Mouse (Mus musculus) regulatory T cell (primary cell): Measurements from ENCODE around the gene Frmd4b.

ENCODE experiments used
- in situ Hi-C: fragments of 300-600 bp; cut with MboI, MseI; formaldehyde crosslinking; loops from one replicate; pipeline ENCODE4 v1.15.1; 2025; ENCODE audit warnings: high pct_unique_total_duplicates

Gene Frmd4b

GRCm38 (mm10) chr6:97478981-97479860 is 138.1 kb downstream of the Frmd4b start:
- in situ Hi-C loops, result no loop called here

GRCm38 (mm10) chr6:97473672-97474071 is 143.7 kb downstream of the Frmd4b start:
- in situ Hi-C loops, result no loop called here

- in situ Hi-C loops, result no loop called here
Measured at GRCm38 (mm10) chr6:97472873-97473550, 144.3 kb downstream of the Frmd4b start.

DNA sequence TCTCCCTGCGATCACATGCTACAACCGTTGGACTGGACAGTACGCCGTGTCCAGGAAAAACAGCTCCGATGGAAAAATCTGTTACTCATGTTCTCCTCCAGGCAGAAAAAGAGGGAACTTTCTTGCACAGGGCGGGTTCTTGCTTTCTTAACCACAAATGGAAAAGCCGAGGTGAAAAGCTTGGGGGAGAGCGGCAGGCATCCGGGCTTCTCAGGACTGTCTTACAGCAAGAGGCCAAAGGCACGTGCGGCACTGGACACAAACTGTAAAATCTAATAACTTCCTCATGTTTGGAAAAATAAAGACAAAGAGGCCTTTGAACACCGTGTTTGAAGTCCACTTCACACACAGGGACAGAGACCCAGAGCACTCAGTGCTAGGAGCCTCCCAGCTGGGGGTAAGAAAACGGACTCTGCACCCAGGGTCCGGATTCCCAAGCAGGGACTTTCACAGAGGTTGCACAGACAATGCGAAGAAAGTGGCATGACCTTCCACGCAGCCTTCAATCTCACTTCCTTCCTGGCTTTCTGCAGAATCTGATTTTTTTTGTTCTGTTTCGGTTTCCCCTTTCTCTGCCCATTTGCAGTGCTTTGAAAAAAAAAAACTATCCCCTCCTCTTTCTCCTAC is 153.3 kb downstream of the Frmd4b start:
- in situ Hi-C loops, result no loop called here

DNA sequence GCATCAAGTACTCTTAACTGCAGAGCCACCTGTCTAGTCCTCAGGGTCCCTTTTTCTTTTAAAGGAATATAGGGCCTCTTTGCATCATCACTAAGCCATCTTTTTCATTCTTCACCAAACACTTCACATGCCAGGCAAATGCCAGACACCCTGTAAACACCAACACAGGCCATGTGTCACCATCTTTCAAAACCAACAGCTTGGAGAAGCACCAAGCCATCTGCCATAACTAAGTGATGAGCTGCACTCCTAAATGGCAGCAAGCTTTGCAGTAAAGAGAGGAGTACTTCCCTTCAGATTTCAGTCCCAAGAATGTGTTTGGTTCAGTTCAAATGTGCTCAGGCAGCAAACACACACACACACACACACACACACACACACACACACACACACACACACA is 154.9 kb downstream of the Frmd4b start:
- in situ Hi-C loops, result no loop called here

DNA sequence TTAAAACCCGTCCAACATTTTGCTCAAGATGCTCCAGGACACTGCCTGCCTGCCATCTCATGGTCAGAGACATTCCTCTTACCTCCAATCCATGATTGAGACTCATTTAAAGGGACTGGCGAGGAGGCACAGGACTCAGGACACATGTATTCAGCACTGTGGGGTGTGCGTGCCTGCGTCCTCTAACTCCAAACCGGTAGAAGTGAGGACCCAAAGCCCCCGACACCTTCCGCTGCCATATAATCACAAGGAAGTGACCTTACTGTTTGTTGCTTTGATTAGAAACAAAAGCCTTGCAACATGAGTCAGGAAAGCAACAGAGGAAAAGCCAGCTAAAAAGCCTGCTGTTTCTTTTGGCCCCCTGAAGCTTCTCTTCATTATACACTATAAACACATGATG is 158.2 kb downstream of the Frmd4b start:
- in situ Hi-C loops, result no loop called here

- in situ Hi-C loops, result no loop called here
Measured at GRCm38 (mm10) chr6:97458358-97458757, 159.0 kb downstream of the Frmd4b start.

GRCm38 (mm10) chr6:97457954-97458353 is 159.4 kb downstream of the Frmd4b start:
- in situ Hi-C loops, result no loop called here

GRCm38 (mm10) chr6:97457210-97457609 is 160.1 kb downstream of the Frmd4b start:
- in situ Hi-C loops, result no loop called here

GRCm38 (mm10) chr6:97452223-97452622 is 165.1 kb downstream of the Frmd4b start:
- in situ Hi-C loops, result no loop called here

DNA sequence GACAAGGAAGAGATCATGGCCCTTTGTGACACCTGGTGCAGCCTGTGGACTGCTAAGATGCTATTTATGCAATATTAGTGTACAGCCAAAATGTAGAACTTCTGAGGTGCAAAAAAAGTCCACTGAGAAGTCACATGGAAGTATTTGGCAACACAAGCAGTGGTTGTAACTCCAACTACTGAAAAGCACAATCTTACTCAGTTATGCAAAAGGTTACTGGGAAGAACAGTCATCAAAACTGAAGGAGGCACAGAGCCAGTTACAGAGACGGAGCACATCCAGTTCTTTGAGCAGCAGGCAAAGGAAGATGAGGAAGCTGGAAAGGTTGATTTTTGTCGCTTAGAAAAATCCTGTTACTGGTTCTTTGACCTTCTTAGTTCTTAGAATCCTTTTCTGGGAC is 167.5 kb downstream of the Frmd4b start:
- in situ Hi-C loops, result no loop called here

DNA sequence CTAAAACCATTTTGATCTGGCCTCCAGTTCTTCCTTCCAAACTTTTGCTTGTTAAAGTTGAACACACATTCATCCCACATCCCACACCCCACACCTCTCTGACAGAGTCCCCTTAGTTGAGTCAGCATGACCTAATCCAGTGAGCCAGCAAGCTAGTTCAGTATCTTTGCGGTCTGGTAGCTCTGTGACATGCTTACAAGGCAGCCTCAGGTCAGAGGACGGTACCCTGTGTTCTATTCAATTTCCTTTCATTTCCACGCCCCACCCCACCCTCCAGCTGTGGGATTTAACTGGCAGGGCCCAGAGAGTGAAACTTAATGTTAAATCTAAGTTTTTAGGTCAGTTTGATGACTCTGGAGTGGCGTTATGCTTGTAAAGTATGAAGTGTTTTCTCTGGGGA is 170.3 kb downstream of the Frmd4b start:
- in situ Hi-C loops, result no loop called here

DNA sequence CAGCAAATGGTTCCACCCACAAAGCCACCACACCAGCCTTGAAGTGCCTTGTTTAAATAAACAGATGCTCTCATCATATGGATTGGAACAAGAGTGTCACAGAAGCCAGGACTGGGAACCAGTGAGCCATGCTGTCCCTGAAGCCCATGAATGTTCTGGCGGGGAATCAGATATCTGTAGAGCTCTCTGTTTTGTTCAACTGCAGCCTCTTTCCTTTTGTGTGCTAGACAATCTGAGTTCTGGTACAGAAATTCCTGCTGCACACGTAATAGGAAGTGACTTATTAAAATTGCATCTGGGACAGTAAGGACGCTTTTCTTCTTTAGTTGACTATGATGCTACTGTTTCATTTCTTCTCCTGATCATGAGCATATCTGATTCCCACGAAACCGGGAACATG is 173.2 kb downstream of the Frmd4b start:
- in situ Hi-C loops, result no loop called here

GRCm38 (mm10) chr6:97443522-97443921 is 173.8 kb downstream of the Frmd4b start:
- in situ Hi-C loops, result no loop called here

DNA sequence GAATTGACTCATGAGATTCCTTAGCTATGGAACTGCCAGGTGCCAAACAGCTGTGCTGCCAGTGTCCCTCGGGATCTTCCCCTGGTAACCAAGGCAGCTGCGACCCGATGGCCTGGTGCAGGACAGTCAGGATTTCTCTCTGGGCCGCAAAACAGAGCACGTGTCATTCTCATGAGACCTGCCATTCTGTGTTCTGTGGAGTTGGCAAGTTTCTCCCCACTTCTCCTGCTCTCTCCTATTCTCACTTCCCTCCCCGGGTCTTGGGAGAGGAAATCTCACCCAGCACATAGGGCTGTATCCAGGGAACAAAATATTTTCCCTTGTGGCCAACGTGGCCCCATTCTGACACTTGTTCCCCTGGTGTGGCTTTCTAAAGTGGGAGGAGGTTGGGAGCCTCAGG is 176.0 kb downstream of the Frmd4b start:
- in situ Hi-C loops, result no loop called here

DNA sequence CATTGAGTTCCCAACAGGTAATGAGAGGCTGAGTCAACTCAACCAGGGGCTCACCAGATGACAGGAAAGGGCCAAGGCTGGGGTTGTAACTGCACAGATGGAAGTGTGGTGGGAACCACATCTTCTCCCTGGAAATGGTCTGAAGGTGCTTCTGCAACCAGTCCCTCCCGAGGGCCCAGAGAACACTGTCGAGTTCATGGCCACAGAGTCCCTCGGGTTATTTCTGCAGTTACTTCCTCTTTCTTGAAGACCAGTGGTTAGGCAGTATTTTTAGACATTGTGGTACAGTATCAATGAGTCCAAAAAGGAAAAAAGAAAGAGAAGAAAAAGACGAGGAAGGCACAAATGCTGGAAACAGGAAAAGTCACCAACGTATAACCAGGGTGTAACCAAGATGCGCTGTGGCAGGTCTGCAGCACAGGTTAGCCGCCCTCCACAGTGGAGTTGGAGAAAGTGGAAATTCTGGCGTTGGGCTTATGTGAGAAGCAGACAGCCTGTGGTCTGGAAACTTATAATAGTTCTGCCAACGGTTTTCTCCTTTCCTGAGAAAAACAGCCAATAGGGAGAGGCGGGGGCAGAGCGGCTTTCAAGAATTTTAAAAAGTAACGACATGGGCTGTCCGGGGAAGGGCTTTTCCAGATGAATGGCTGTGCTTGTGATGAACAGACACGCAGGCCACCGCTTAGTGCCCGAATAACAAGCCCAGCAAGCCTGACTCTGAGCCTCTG is 178.3 kb downstream of the Frmd4b start:
- in situ Hi-C loops, result no loop called here

- in situ Hi-C loops, result loop anchor here (5.0 kb wide), 1 partner anchor 83 kb away; no protein-coding TSS in a partner anchor
Measured at GRCm38 (mm10) chr6:97434753-97435152, 182.6 kb downstream of the Frmd4b start.

DNA sequence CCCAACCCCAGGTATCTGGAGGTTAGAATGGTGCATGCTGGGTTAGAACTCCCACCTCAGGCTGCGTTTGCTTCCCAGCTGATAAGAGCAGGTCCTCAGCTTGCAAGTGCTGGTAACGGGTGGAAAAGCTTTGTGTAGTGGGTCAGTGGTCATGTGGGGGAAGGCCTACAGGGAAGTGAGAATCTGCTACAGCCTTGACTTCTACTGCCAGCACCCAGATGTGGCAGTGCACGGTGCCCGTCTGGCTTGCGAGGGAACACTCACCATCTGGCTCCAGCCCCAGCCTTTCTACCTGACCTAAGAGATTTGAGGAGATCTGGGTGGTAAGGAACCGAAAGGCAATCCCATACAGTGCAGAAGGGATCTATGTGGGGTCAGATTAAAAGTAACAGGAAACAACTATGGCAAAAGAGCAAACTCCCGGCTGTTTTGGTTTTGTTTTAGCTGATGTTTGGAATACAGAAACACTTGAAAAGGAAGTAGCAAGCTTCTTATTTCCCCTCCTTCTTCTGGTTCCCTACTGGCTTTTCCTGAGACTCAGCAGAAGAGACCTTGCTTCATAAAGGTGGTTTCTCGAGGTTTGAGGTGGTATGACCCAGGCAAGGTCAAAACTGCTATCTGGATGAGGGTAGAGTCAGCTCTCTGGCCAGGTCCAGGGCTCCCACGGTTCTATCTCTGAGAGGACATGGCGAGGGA is 185.9 kb downstream of the Frmd4b start:
- in situ Hi-C loops, result loop anchor here (5.0 kb wide), 1 partner anchor 86 kb away; no protein-coding TSS in a partner anchor

- in situ Hi-C loops, result loop anchor here (5.0 kb wide), 1 partner anchor 87 kb away; no protein-coding TSS in a partner anchor
Measured at GRCm38 (mm10) chr6:97430519-97430918, 186.8 kb downstream of the Frmd4b start.

DNA sequence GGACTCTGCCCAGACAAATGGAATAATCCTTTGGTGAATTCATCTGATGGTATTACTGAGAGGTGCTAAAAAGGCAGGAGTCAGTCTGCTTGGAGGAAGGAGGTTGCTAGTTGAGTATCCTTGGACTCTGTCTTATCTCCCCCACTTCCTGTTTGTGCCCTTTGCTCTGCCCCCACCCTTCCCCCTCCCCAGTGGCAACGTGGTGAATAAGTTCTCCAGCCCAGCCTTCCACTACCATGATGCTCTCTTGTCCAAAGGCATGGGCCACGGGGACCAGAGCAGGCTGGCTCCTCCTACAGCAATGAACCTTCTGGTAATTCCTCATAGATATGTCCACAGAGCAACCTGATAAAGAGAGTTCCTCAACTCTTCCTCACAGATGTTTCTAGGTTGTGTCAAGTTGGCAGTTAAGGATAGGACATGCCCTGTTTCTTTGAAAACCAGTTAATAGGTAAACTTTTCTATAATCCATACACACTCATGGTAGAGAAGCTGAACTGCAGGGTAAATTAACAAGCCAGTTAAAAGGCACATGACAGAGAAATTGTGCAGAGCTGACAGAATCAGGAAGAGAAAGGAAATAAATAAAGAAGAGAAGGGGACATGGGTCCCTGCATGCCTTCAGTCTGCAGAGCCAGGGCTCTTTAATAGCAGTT is 187.5 kb downstream of the Frmd4b start:
- in situ Hi-C loops, result loop anchor here (5.0 kb wide), 1 partner anchor 87 kb away; no protein-coding TSS in a partner anchor
